Mouse (Mus musculus): ENCODE measurements around the gene Dnmbp.
A peak's percentile ranks its signal among the peaks of the same experiment; 100 is the strongest.

The Dnmbp gene

GRCm38 (mm10) chr19:43949111-43949810 lies 9.3 kb upstream of the Dnmbp start:
- DNase-seq (ENCODE audit: low read depth, low spot score): no peak

- no peak for DNase-seq (ENCODE audit: low read depth, low spot score)
Observed at GRCm38 (mm10) chr19:43944566-43944965, 4.6 kb upstream of the Dnmbp start.

- no peak for DNase-seq (ENCODE audit: low read depth, low spot score)
Observed at GRCm38 (mm10) chr19:43943076-43943475, 3.1 kb upstream of the Dnmbp start.

GRCm38 (mm10) chr19:43939171-43939768 lies 721 bp downstream of the Dnmbp start:
- no peak for DNase-seq (ENCODE audit: low read depth, low spot score)

GRCm38 (mm10) chr19:43938355-43938754 lies 1.6 kb downstream of the Dnmbp start:
- no peak for DNase-seq (ENCODE audit: low read depth, low spot score)

- DNase-seq (ENCODE audit: low read depth, low spot score): no peak
Observed at GRCm38 (mm10) chr19:43930926-43931325, 9.1 kb downstream of the Dnmbp start.

- no peak for DNase-seq (ENCODE audit: low read depth, low spot score)
Observed at GRCm38 (mm10) chr19:43930366-43930765, 9.6 kb downstream of the Dnmbp start.

GRCm38 (mm10) chr19:43929869-43930268 lies 10.1 kb downstream of the Dnmbp start:
- DNase-seq (ENCODE audit: low read depth, low spot score): no peak

GRCm38 (mm10) chr19:43927967-43928366 lies 12.0 kb downstream of the Dnmbp start:
- no peak for DNase-seq (ENCODE audit: low read depth, low spot score)

GRCm38 (mm10) chr19:43927057-43927456 lies 12.9 kb downstream of the Dnmbp start:
- DNase-seq (ENCODE audit: low read depth, low spot score): no peak

GRCm38 (mm10) chr19:43926141-43926987 lies 13.6 kb downstream of the Dnmbp start:
- DNase-seq (ENCODE audit: low read depth, low spot score): no peak

- no peak for DNase-seq (ENCODE audit: low read depth, low spot score)
Observed at GRCm38 (mm10) chr19:43924361-43924760, 15.6 kb downstream of the Dnmbp start.

GRCm38 (mm10) chr19:43922963-43923362 lies 17.0 kb downstream of the Dnmbp start:
- DNase-seq (ENCODE audit: low read depth, low spot score): no peak

- peak; percentile 49 for DNase-seq (ENCODE audit: low read depth, low spot score)
Observed at GRCm38 (mm10) chr19:43921410-43921809, 18.6 kb downstream of the Dnmbp start.

- no peak for DNase-seq (ENCODE audit: low read depth, low spot score)
Observed at GRCm38 (mm10) chr19:43920453-43921300, 19.3 kb downstream of the Dnmbp start.

- DNase-seq (ENCODE audit: low read depth, low spot score): no peak
Observed at GRCm38 (mm10) chr19:43919841-43920240, 20.1 kb downstream of the Dnmbp start.

GRCm38 (mm10) chr19:43918834-43919233 lies 21.2 kb downstream of the Dnmbp start:
- no peak for DNase-seq (ENCODE audit: low read depth, low spot score)

- no peak for DNase-seq (ENCODE audit: low read depth, low spot score)
Observed at GRCm38 (mm10) chr19:43917763-43918162, 22.2 kb downstream of the Dnmbp start.

- no peak for DNase-seq (ENCODE audit: low read depth, low spot score)
Observed at GRCm38 (mm10) chr19:43917406-43917691, 22.6 kb downstream of the Dnmbp start.

GRCm38 (mm10) chr19:43916586-43917405 lies 23.2 kb downstream of the Dnmbp start:
- DNase-seq (ENCODE audit: low read depth, low spot score): peak; percentile 63

GRCm38 (mm10) chr19:43915431-43915830 lies 24.6 kb downstream of the Dnmbp start:
- DNase-seq (ENCODE audit: low read depth, low spot score): no peak

Measured in CD4-positive helper T cell, adult 2 months (primary cell).